Mouse (Mus musculus) G1E (cell line): ENCODE measurements at regions not wholly inside any gene's neighbourhood (a gene's known extent, or its start where the extent isn't known, plus 50 kb on each side); places are given as distances from the start of the nearest gene placed in this dataset.

Experiments
- CTCF ChIP-seq: IDR thresholded peaks from 2 replicates; pipeline ENCODE4 v1.5.1; 2012; ENCODE audit warnings: low read depth, low read length, inconsistent platforms, mixed read lengths
- POLR2AphosphoS5 ChIP-seq: IDR thresholded peaks from 2 replicates; pipeline ENCODE4 v1.6.1; 2012; ENCODE audit warnings: low read depth, low read length, inconsistent platforms; ENCODE audit not compliant: insufficient replicate concordance

- TF ChIP-seq CTCF (no peak), POLR2AphosphoS5 (no peak)
Measured at GRCm38 (mm10) chr3:58169786-58170185, 244.7 kb upstream of the Tsc22d2 start.
